Mouse (Mus musculus): Measurements from ENCODE around the gene Acoxl.

The Acoxl gene

GRCm38 (mm10) chr2:128032111-128032510, 193.4 kb downstream of the Acoxl start:
- no peak for DNase-seq (ENCODE audit: low spot score in 2 of 2)

- DNase-seq (ENCODE audit: low spot score in 2 of 2) = no peak
Observed at GRCm38 (mm10) chr2:128033503-128033902, 194.8 kb downstream of the Acoxl start.

GRCm38 (mm10) chr2:128034066-128034665, 195.5 kb downstream of the Acoxl start:
- no peak for DNase-seq (ENCODE audit: low spot score in 2 of 2)

GRCm38 (mm10) chr2:128038259-128038890, 199.7 kb downstream of the Acoxl start:
- DNase-seq (ENCODE audit: low spot score in 2 of 2) = no peak

GRCm38 (mm10) chr2:128041066-128041750, 202.5 kb downstream of the Acoxl start:
- peak in 1 of 2 experiments; percentile 22 for DNase-seq (ENCODE audit: low spot score in 2 of 2)

- DNase-seq (ENCODE audit: low spot score in 2 of 2) = no peak
Observed at GRCm38 (mm10) chr2:128046454-128046853, 207.8 kb downstream of the Acoxl start.

GRCm38 (mm10) chr2:128054905-128055304, 216.2 kb downstream of the Acoxl start:
- no peak for DNase-seq (ENCODE audit: low spot score in 2 of 2)

GRCm38 (mm10) chr2:128057872-128058271, 219.2 kb downstream of the Acoxl start:
- no peak for DNase-seq (ENCODE audit: low spot score in 2 of 2)

GRCm38 (mm10) chr2:128058627-128059026, 220.0 kb downstream of the Acoxl start:
- no peak for DNase-seq (ENCODE audit: low spot score in 2 of 2)

- no peak for DNase-seq (ENCODE audit: low spot score in 2 of 2)
Observed at GRCm38 (mm10) chr2:128060213-128060612, 221.5 kb downstream of the Acoxl start.

- no peak for DNase-seq (ENCODE audit: low spot score in 2 of 2)
Observed at GRCm38 (mm10) chr2:128060680-128061287, 222.1 kb downstream of the Acoxl start.

- DNase-seq (ENCODE audit: low spot score in 2 of 2) = no peak
Observed at GRCm38 (mm10) chr2:128061491-128061890, 222.8 kb downstream of the Acoxl start.

GRCm38 (mm10) chr2:128062756-128063155, 224.1 kb downstream of the Acoxl start:
- DNase-seq (ENCODE audit: low spot score in 2 of 2) = no peak

- no peak for DNase-seq (ENCODE audit: low spot score in 2 of 2)
Observed at GRCm38 (mm10) chr2:128065013-128065412, 226.3 kb downstream of the Acoxl start.

GRCm38 (mm10) chr2:128065576-128065975, 226.9 kb downstream of the Acoxl start:
- no peak for DNase-seq (ENCODE audit: low spot score in 2 of 2)

- DNase-seq (ENCODE audit: low spot score in 2 of 2) = no peak
Observed at GRCm38 (mm10) chr2:128067162-128067561, 228.5 kb downstream of the Acoxl start.

- no peak for DNase-seq (ENCODE audit: low spot score in 2 of 2)
Observed at GRCm38 (mm10) chr2:128067596-128067995, 228.9 kb downstream of the Acoxl start.

GRCm38 (mm10) chr2:128068176-128068575, 229.5 kb downstream of the Acoxl start:
- no peak for DNase-seq (ENCODE audit: low spot score in 2 of 2)

GRCm38 (mm10) chr2:128069025-128069424, 230.3 kb downstream of the Acoxl start:
- no peak for DNase-seq (ENCODE audit: low spot score in 2 of 2)

GRCm38 (mm10) chr2:128071791-128072190, 233.1 kb downstream of the Acoxl start:
- no peak for DNase-seq (ENCODE audit: low spot score in 2 of 2)

GRCm38 (mm10) chr2:128072944-128073343, 234.3 kb downstream of the Acoxl start:
- DNase-seq (ENCODE audit: low spot score in 2 of 2) = no peak

GRCm38 (mm10) chr2:128073603-128074002, 234.9 kb downstream of the Acoxl start:
- DNase-seq (ENCODE audit: low spot score in 2 of 2) = no peak

- DNase-seq (ENCODE audit: low spot score in 2 of 2) = no peak
Observed at GRCm38 (mm10) chr2:128076936-128077335, 238.3 kb downstream of the Acoxl start.
